Mouse (Mus musculus): ENCODE data around the gene Bbc3. TPM values are rescaled to one million over a fixed set of nuclear protein-coding genes. Genes with fewer than 3 reads are reported as not detected.

The Bbc3 gene
- total RNA-seq (2023), result 10 to 100 TPM; 24.8 to 27.5 TPM

DNA sequence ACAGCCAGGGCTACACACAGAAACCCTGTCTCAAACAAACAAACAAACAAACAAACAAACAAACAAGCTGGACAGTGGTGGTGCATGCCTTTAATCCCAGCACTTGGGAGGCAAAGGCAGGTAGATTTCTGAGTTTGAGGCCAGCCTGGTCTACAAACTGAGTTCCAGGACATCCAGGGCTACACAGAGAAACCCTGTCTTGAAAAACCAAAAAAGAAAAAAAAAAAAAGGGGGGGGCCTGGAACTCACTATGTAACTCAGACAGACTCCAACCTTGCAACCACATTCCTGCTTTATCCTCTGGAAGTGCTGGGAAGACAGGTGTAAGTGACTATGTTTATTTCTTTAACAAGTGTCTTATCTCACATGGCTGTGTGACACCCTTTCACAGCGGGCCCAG is at the start of gene Bbc3:
Gene Bbc3 (plus strand): TSS at position 301 of the 400 bp plus-strand sequence.

DNA sequence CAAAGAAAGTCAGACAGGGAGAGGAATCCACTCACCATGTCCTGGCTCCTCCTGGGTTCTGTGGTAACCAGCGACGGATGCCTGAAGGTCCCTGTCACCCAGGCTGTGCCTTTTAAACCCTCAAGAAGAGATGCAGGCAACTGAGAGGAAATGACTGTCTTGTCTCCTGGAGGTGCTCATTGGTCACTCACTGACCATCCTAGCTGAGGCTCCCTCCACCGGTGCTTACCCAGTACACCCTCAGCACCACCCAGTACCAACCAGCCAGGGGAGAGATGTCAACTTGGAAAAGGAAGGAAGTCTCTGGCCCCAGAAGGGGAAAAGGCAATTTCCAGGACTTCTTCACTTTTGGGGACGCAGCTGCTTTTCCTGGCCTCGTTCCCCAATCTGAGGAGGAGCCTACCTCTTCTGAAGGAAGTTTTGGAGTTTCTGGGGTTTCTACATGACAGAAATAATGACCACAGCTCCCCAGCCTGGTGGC is 49.0 kb upstream of the Bbc3 start, which contains the start of gene C5ar1:
Gene C5ar1 (minus strand): TSS at position 431 of the 481 bp plus-strand sequence.

DNA sequence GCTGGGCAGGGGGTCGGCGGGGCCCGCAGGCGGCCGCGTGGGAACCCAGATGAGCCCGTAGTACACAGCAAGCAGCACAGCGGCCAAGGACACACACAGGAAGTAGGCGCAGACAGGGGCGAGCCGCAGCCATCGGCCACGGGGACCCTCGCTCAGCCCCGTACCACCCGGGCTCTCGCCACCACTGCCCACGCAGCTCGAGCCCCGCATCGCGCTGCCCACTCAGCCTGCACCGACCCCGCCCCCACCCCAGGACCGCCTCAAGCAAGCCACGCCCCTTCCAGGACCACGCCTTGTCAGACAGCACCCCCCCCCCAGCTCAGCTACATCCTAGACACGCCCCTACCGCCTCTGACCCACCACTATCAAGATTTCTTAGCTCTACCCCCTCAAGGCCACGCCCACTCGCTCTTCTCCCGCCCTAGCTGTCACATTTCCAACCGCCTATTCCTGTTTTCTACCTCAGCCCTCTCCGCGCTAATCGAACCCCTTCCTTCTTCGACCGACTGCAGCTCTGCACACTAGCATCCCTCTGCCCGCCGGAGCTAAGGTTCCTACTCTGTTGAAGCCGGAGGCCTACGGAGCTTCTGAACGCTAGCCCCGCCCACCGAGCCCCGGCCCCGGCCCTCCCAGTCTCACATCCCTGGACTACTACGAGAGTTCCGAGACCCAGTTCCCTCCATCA is 35.0 kb upstream of the Bbc3 start, which contains the start of gene Inafm1:
Gene Inafm1 (minus strand): TSS at position 537 of the 685 bp plus-strand sequence.

DNA sequence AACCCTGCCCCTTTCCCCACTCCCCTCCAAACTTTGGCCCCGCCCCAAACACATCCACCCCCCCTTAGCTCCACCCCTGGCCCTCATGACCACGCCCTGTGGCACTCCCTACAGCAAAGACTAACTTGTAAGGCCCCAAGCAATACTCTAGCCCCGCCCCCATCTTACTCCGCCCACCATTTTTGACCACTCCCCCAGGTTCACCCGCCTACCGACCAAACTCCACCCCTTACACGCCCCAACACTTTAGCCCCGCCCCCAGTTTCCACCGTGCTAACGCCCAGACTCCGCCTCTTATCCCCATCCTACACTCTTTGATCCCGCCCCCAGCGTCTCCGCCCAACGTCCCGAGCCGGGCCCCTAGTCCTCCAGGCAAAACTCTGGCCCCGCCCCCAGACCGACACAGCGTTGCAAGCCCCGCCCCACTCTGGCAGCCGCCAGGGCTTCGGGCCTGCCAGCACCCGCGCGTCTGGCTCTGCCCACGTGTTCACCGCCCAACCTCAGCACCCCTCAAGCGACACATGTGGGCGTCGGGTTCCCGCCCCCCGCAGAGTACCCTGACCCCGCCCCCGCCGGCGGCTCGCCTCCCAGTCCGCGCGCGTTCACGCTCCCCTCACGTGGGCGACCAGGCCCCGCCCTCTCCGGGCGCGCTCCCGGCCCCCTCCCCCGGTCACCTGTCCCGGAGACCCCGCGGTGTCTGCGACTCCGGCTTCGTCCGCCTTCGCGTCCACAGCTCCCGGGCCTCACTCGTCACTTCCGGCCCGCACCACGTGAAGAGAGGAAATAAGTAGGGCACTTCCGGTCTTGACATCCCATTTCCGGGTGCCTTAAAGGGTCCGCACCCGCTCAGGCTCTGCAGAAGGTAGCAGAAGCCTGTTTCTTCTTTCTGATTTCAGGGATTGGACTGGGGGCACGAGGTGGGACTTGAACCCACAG is 21.9 kb upstream of the Bbc3 start, which contains the start of gene Ccdc9:
Gene Ccdc9 (minus strand): TSS at position 770 of the 936 bp plus-strand sequence.

Other genes with a start within 250 kb of the Bbc3 start
- under 1 TPM; 0.28 to 0.40 TPM for gene Zfp541, start 246.6 kb upstream of the Bbc3 start, total RNA-seq (2023)
- 100 to 1,000 TPM; 121 to 141 TPM for gene Napa, start 209.9 kb upstream of the Bbc3 start, total RNA-seq (2023)
- gene Kptn, start 188.5 kb upstream of the Bbc3 start, total RNA-seq (2023), result 10 to 100 TPM; 15.0 to 19.8 TPM
- gene Slc8a2, start 178.6 kb upstream of the Bbc3 start, total RNA-seq (2023), result not detected
- gene Meis3, start 133.3 kb upstream of the Bbc3 start, total RNA-seq (2023), result under 1 TPM in 1 of 2 experiments, not detected in 1; 0.31 TPM
- 10 to 100 TPM; 21.4 to 24.2 TPM for gene Dhx34, start 86.4 kb upstream of the Bbc3 start, total RNA-seq (2023)
- gene C5ar2, start 64.2 kb upstream of the Bbc3 start, total RNA-seq (2023), result 10 to 100 TPM; 24.0 to 25.0 TPM
- 100 to 1,000 TPM; 318 to 350 TPM for gene C5ar1, start 48.9 kb upstream of the Bbc3 start, total RNA-seq (2023)
- 10 to 100 TPM; 11.0 to 12.4 TPM for gene Inafm1, start 34.8 kb upstream of the Bbc3 start, total RNA-seq (2023)
- gene Ccdc9, start 21.6 kb upstream of the Bbc3 start, total RNA-seq (2023), result 100 to 1,000 TPM; 134 to 171 TPM
- 10 to 100 TPM; 56.1 to 57.2 TPM for gene Sae1, start 79.4 kb downstream of the Bbc3 start, total RNA-seq (2023)
- 10 to 100 TPM; 58.3 to 67.7 TPM for gene Zc3h4, start 92.5 kb downstream of the Bbc3 start, total RNA-seq (2023)
- gene Tmem160, start 144.4 kb downstream of the Bbc3 start, total RNA-seq (2023), result 10 to 100 TPM; 22.0 to 30.5 TPM
- not detected for gene Npas1, start 169.3 kb downstream of the Bbc3 start, total RNA-seq (2023)